Mouse (Mus musculus) hindbrain, postnatal 0 days (tissue): Measurements from ENCODE around the gene Gse1. TPM values are rescaled to one million over a fixed set of nuclear protein-coding genes. Genes with fewer than 3 reads are reported as not detected.

ENCODE experiments used
- ATAC-seq: fragments of 200-750 bp; cut with Nextera tagmentation; 2 replicates; pipeline ENCODE4 v1.8.0; 2017; ENCODE audit warnings: mild to moderate bottlenecking, moderate TSS enrichment, moderate library complexity
- DNase-seq: peaks from one replicate; pipeline ENCODE4 v3.0.0-alpha.2; 2015; ENCODE audit warnings: low spot score
- H3K27ac ChIP-seq: fragments of 300-500 bp; sonication (generic); 2 replicates; pipeline ENCODE4 v1.5.1; 2014; ENCODE audit warnings: mild to moderate bottlenecking
- H3K27me3 ChIP-seq: fragments of 300-500 bp; sonication (generic); 2 replicates; pipeline ENCODE4 v1.6.1; 2014; ENCODE audit warnings: low read length, mixed read lengths; ENCODE audit not compliant: insufficient read depth
- H3K36me3 ChIP-seq: fragments of 300-500 bp; sonication (generic); 2 replicates; pipeline ENCODE4 v1.6.1; 2014; ENCODE audit warnings: low read length, mixed read lengths; ENCODE audit not compliant: insufficient read depth
- H3K4me1 ChIP-seq: fragments of 300-500 bp; sonication (generic); 2 replicates; pipeline ENCODE4 v1.6.1; 2014; ENCODE audit warnings: antibody characterized with exemption, low read length, mixed read lengths; ENCODE audit not compliant: insufficient read depth
- H3K4me2 ChIP-seq: fragments of 300-500 bp; sonication (generic); 2 replicates; pipeline ENCODE4 v1.6.1; 2014; ENCODE audit warnings: low read depth, mild to moderate bottlenecking, low read length, moderate library complexity, mixed read lengths
- H3K4me3 ChIP-seq: fragments of 300-500 bp; sonication (generic); 2 replicates; pipeline ENCODE4 v1.5.1; 2014; ENCODE audit warnings: low read length
- H3K9ac ChIP-seq: fragments of 300-500 bp; sonication (generic); replicated peaks from 2 replicates; pipeline ENCODE4 v1.6.1; 2014; ENCODE audit warnings: mild to moderate bottlenecking, low read length, moderate library complexity, mixed read lengths
- H3K9me3 ChIP-seq: fragments of 300-500 bp; sonication (generic); 2 replicates; pipeline ENCODE4 v1.6.1; 2016; ENCODE audit warnings: low read length, mixed read lengths
- CTCF ChIP-seq: IDR thresholded peaks from 2 replicates; pipeline ENCODE4 v1.5.1; 2016; ENCODE audit warnings: antibody characterized with exemption, control low read depth, low read depth
- WGBS: fragments of 180-500 bp; shearing (Covaris S2); extraction: QIAGEN DNeasy Blood & Tissue Kit; methylation state at CpG from one replicate; pipeline ENCODE4 v1.1.7; 2014; 5-methylcytosine and 5-hydroxymethylcytosine counted together
- polyA plus RNA-seq: library from polyadenylated mRNA; unstranded; fragments of >200 nt; fragmentation: Nextera tagmentation; extraction: Ambion mirVana; gene quantifications from 2 replicates; pipeline ENCODE4 v1.2.1, GENCODE M21; 2015
- total RNA-seq: library from RNA; depleted of rRNA; stranded (reverse); fragments of >200 nt; gene quantifications from 2 replicates; pipeline ENCODE4 v1.2.3, GENCODE M21; 2014

Gse1 gene
- total and polyA plus RNA-seq, 2 experiments from 2014 or later, result 13.4 to 48.3 TPM

DNA sequence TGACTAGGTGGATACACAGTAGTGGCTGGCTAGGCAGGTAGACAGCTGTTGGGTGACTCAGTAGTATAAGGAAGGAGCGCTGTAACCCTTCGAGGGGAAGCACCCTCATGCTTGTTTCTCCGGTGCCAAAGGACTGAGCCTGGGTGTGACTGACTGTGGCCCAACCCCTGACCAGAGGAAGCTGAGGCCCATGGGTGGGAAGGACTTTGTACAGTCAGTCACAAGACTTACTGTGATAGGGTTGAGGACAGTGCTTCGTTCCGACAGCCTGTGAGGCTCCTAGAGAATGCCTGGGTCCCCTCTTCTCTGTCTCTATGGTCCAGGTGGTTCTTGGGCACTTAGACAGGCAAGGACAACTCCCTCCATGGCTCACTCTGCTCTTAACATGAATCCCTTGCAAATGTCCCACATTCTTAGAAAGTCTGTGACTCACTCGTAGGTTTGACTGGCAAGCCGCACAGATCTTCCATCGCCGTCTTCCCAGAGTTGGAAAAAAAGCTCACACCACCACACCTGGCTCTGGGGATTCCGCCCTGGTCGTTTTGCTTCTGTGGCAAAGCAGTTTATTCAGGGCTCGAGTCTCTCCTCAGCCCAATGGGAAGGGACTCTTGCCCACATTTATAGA, 177.9 kb downstream of the Gse1 start:
- Histone ChIP-seq H3K27me3 (no peaks in the 10 kb centered on the region), H3K9ac (no peak overlapping the region), H3K4me2 (no peak overlapping the region), H3K4me3 (no peak overlapping the region), H3K9me3 (no peaks in the 10 kb centered on the region), H3K4me1 (peaks cover 10% of the 10 kb centered on the region), H3K27ac (no peak overlapping the region), H3K36me3 (no peaks in the 10 kb centered on the region)
- no peak for ATAC-seq
- no peak for DNase-seq
- TF ChIP-seq CTCF, result no peak
- 88% methylated on average over 12 of the region's 12 CpGs for WGBS

DNA sequence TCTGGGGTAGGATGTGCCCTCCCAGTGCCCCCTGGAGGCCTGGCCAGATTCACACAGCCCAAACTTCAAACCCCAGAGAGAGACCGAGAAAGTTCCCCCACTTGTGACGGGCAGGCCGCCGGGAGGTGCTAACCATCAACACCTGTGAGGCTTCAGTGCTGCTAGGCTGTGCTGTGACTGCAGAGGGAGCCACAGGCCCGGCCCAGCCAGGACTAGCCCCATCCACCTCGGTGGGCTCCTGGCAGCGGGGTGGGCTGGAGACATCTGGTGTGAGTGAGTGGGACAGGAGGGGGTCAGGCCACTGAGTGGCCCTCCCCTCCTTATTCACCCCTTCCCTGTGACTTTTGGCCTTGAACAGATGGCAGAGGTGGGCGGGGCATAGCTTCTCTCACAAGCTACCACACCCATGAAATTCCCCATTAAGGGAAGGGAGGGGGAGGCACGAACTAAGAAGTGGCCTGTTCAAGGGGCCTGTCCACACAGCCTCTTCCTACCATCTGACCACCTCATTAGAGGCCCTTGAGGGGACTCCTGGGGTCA, 179.5 kb downstream of the Gse1 start:
- TF ChIP-seq CTCF, result peak; percentile 81
- Histone ChIP-seq H3K27ac (peak overlapping the region; percentile 46), H3K4me3 (no peak overlapping the region), H3K9ac (no peak overlapping the region), H3K4me1 (peaks cover 18% of the 10 kb centered on the region), H3K36me3 (no peaks in the 10 kb centered on the region), H3K9me3 (no peaks in the 10 kb centered on the region), H3K4me2 (no peak overlapping the region), H3K27me3 (no peaks in the 10 kb centered on the region)
- ATAC-seq (peak; percentile 57; the same call in 1 of the 2 replicates), DNase-seq (peak; percentile 77)
- WGBS, result 23% methylated on average over 9 of the region's 9 CpGs

DNA sequence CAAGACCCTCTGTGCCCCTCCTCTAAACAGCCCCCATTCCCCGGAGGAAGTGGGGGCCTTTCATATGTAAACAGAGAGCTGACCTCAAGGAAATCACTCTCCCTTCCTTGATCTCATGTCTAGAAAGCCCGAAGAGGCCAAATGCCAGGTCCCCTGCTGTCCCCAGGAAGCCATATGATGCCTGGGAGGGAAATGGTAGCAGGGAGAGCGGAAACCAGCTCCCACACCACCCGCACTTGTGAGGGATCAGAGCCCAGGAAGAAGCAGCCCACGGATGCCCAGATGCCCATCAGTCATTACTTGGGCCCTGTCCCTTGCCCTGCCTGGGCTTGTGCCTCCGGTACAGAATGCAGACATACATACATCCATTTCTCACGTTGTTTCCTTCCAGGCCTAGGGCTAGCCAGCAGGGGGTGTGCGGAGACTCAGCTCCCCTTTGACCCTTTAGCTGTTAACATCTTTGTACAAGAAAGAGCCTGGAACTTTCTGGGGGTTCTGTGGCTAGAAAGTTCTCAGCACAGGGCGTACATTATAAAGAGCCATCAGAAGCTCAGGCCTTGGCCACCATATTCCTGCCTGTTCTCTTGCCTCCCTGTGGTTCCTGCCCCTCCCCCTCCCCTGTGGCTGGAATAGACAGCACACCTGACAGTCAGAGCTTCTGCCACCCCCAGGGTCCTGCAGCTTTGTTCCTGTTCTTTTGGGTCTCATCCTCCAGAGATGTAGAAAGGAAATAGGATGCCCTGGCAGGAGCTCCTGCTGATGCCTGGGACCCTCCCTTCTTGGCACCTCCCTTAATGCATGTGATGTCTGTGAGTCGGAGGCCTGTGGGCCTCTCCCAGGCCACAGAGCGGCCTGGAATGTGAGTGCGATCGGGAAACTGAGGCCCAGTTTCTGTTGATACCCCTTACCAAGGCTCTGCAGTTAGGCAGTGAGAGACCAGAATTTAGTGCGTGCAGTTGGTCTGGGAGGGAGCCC, 180.3 kb downstream of the Gse1 start:
- H3K4me2 ChIP-seq, result no peak overlapping the region
- H3K27me3 ChIP-seq, result no peaks in the 10 kb centered on the region
- H3K36me3 ChIP-seq, result no peaks in the 10 kb centered on the region
- ATAC-seq (no peak), DNase-seq (peak; percentile 33)
- peaks cover 26% of the 10 kb centered on the region for H3K4me1 ChIP-seq
- no peaks in the 10 kb centered on the region for H3K9me3 ChIP-seq
- 43% methylated on average over 14 of the region's 14 CpGs for WGBS
- peak; percentile 21; the same call in 1 of the 2 replicates for TF ChIP-seq CTCF
- no peak overlapping the region for H3K9ac ChIP-seq
- peak overlapping the region; percentile 46 for H3K27ac ChIP-seq
- no peak overlapping the region for H3K4me3 ChIP-seq

DNA sequence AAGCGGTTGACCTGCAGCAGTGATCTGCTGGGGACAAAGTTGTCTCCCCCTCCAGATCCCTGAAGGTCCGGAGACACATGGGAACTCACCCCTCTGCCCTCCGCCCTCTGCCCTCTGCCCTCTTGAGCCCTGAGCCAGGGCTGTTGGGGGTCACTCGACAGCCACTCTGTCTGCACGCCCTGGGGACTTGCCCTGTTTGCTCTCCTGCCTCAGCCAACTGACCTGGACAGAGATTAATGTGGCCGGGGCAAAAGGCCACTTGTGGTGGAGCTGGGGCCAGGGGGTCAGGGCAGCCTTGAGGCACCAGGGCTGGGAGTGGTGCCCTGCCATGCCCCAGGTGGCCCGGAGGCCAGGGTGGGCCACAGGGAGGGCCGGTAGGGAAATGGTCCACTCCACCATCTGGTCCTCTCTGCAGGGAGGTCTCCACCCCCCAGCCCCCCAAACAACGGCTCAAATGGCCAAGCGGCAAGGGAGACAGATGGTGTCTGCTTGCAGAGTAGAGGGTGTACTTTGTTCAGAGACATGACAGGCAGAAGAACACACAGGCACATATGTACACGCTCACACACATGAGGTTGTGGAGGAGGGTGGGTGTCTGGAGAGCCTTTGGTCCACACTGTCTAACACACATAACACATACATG, 181.2 kb downstream of the Gse1 start:
- no peak for TF ChIP-seq CTCF
- H3K9me3 ChIP-seq, result no peaks in the 10 kb centered on the region
- H3K36me3 ChIP-seq, result no peaks in the 10 kb centered on the region
- no peaks in the 10 kb centered on the region for H3K27me3 ChIP-seq
- DNase-seq (no peak), ATAC-seq (no peak; the same call in 1 of the 2 replicates)
- no peak overlapping the region for H3K4me3 ChIP-seq
- 45% methylated on average over 11 of the region's 11 CpGs for WGBS
- H3K9ac ChIP-seq, result no peak overlapping the region
- H3K4me1 ChIP-seq, result peaks cover 33% of the 10 kb centered on the region
- H3K27ac ChIP-seq, result no peak overlapping the region
- no peak overlapping the region for H3K4me2 ChIP-seq

DNA sequence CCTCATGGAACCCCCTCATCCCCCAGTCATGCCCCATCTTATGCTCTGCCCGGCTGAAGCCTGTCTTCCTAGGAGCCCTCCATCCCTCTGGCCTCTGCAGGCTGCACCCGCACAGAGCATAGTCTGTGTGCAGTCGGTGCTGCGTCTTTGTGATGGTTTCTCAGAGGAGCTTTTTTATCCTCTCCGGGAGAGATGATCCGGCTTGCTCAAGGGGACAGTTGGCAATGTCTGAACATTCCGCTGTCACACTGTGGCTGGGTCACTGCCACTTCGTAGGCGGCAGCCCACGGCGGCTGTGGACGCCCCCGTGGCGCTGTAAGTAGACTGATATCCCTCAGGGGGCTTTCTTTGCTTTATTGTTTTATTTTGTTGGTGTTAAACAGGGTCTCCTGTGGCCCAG, 182.8 kb downstream of the Gse1 start:
- Histone ChIP-seq H3K4me3 (no peak overlapping the region), H3K36me3 (no peaks in the 10 kb centered on the region), H3K4me1 (peaks cover 41% of the 10 kb centered on the region), H3K27ac (peak overlapping the region; percentile 32; the same call in 1 of the 2 replicates), H3K9me3 (no peaks in the 10 kb centered on the region), H3K9ac (no peak overlapping the region), H3K4me2 (no peak overlapping the region), H3K27me3 (no peaks in the 10 kb centered on the region)
- no peak for TF ChIP-seq CTCF
- DNase-seq (peak; percentile 48), ATAC-seq (no peak)
- 24% methylated on average over 14 of the region's 14 CpGs for WGBS

DNA sequence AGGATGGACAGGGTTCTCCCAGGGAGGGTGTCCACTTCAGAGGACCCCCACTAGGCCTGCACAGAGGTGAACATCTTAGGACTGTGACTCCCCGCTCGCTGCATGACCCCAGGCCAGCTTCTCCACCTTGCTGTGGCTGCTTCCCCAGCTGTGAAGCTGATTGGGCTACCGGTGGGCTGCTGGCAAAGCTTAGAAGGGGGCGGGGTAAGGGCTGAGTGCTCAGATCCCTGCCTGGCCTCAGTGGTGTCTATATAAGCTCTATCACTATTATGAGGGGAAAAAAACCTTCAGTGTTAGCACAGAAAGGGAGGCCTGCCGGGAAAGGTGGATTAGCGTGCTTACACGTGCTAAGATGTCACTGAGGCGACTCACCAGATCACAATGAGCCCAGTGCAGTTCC, 183.6 kb downstream of the Gse1 start:
- peaks cover 49% of the 10 kb centered on the region for H3K4me1 ChIP-seq
- no peaks in the 10 kb centered on the region for H3K36me3 ChIP-seq
- H3K27me3 ChIP-seq, result no peaks in the 10 kb centered on the region
- H3K27ac ChIP-seq, result no peak overlapping the region
- H3K4me2 ChIP-seq, result no peak overlapping the region
- H3K4me3 ChIP-seq, result no peak overlapping the region
- no peak overlapping the region for H3K9ac ChIP-seq
- DNase-seq, result no peak
- no peak for ATAC-seq
- no peaks in the 10 kb centered on the region for H3K9me3 ChIP-seq
- WGBS, result 48% methylated on average over 8 of the region's 8 CpGs
- TF ChIP-seq CTCF, result no peak
